Mouse (Mus musculus) E14TG2a.4 (cell line): ENCODE measurements at regions not wholly inside any gene's neighbourhood (a gene's known extent, or its start where the extent isn't known, plus 50 kb on each side); places are given as distances from the start of the nearest gene placed in this dataset.
A peak's percentile ranks its signal among the peaks of the same experiment; 100 is the strongest.

Source experiments
- H3K27me3 ChIP-seq: 2 replicates; pipeline ENCODE4 v1.6.1; 2014; ENCODE audit warnings: low read length, control low read depth; ENCODE audit not compliant: insufficient read depth
- H3K36me3 ChIP-seq: 2 replicates; pipeline ENCODE4 v1.6.1; 2014; ENCODE audit warnings: low read length, control low read depth; ENCODE audit not compliant: insufficient read depth
- H3K4me1 ChIP-seq: replicated peaks from 2 replicates; pipeline ENCODE4 v1.6.1; 2014; ENCODE audit warnings: low read depth, low read length, control low read depth
- H3K4me3 ChIP-seq: replicated peaks from 2 replicates; pipeline ENCODE4 v1.5.1; 2014; ENCODE audit warnings: mild to moderate bottlenecking, low read length
- H3K9me3 ChIP-seq: 2 replicates; pipeline ENCODE4 v1.6.1; 2014; ENCODE audit warnings: low read length, control low read depth
- CTCF ChIP-seq: conservative IDR thresholded peaks from 2 replicates; pipeline ENCODE4 v1.5.1; 2014; ENCODE audit warnings: low read length
- NANOG ChIP-seq: IDR thresholded peaks from 2 replicates; pipeline ENCODE4 v1.6.1; 2014; ENCODE audit warnings: borderline replicate concordance, low read length, mixed read lengths
- POU5F1 ChIP-seq: IDR thresholded peaks from 2 replicates; pipeline ENCODE4 v1.6.1; 2014; ENCODE audit warnings: low read length, borderline replicate concordance

DNA sequence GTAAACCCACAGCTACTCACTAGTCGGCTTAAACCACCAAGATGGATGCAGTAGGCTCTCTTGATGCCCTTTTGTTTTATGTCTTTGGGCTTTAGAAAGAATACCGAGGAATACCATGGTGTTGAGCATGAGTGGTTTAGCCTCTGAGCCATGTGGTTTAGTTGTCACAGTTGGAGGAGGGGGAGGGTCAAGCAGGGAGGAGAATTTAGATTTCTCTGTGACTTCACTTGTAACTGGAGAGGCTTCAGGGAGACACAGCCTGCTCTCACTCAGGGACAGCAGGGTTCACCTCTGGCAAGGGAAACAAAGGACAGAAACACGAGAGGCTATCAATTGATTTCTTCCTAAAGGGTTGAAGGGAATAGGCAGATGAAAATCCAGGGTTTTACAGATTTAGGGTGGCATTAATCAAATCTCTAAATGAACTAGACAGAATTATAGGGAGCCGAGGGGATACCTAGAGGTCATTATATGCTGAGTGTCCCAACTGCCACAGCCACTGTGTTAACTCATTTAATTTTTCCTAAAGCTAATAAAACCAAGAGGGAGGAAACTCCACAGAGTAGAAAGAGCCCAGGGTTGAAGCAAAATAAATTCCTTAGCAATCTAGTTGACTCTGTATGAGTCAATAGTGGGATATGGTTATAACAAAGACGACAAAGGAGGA, 2113.7 kb upstream of the 5930422O12Rik start:
- no peaks in the 10 kb centered on the region for H3K9me3 ChIP-seq
- TF ChIP-seq CTCF (no peak), NANOG (no peak), POU5F1 (no peak)
- no peaks in the 10 kb centered on the region for H3K4me1 ChIP-seq
- no peaks in the 10 kb centered on the region for H3K27me3 ChIP-seq
- no peaks in the 10 kb centered on the region for H3K36me3 ChIP-seq
- H3K4me3 ChIP-seq: no peak overlapping the region

DNA sequence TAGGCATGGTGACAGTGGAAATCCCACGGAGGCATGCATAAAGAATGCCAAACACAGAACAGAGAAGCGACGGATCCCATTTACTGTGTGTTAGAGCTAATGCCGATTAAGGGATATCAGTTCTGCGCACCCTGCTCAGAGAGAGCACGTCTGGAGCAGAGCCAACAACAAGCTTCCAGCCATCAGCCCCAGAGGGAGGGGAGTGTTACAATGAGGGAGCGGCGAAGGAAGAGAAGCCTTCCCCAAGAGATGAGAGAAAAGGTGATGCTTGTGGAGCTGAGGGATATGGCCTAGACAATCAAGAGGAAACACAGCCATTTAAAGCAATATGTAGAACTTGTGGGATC, 2113.2 kb upstream of the 5930422O12Rik start:
- Histone ChIP-seq H3K4me3 (no peak overlapping the region), H3K36me3 (no peaks in the 10 kb centered on the region), H3K9me3 (no peaks in the 10 kb centered on the region), H3K4me1 (no peaks in the 10 kb centered on the region), H3K27me3 (no peaks in the 10 kb centered on the region)
- TF ChIP-seq POU5F1 (no peak), CTCF (no peak), NANOG (no peak)

DNA sequence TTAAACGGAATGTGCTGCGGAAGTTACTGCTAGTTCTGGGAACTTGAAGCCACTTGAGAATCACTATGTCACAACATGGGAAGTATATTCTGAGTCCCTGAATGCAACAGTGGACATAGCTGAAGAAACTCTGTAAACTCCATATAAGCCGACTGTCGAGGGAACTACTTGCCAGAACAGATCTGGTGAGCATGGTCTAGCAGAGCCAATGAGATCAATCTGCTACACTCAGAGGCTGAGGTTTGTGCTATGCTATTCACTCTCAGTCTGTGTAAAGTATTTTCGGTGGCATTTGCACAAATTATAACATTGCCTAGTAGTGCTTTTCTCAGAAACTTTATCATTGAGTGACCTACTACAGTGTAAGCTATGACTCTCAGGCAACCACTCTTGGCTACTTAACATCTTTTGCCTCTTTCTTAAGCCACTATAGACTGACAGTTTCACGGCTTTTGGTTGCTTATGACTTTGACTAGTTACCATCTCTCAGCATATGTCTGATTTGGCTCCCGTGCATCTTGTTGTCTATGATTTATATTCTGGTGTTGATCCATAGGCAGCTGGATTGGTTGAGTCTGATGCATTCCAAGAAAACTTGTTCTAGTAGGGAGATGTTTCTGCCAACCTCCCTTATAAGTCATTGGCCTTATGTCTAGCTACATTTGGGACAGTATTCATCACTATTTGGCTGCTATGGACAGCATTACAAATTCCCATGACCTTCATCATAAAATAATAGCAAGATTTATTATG, 2094.8 kb upstream of the 5930422O12Rik start:
- H3K27me3 ChIP-seq: no peaks in the 10 kb centered on the region
- no peaks in the 10 kb centered on the region for H3K9me3 ChIP-seq
- no peaks in the 10 kb centered on the region for H3K4me1 ChIP-seq
- TF ChIP-seq NANOG (no peak), CTCF (no peak), POU5F1 (no peak)
- no peaks in the 10 kb centered on the region for H3K36me3 ChIP-seq
- no peak overlapping the region for H3K4me3 ChIP-seq

DNA sequence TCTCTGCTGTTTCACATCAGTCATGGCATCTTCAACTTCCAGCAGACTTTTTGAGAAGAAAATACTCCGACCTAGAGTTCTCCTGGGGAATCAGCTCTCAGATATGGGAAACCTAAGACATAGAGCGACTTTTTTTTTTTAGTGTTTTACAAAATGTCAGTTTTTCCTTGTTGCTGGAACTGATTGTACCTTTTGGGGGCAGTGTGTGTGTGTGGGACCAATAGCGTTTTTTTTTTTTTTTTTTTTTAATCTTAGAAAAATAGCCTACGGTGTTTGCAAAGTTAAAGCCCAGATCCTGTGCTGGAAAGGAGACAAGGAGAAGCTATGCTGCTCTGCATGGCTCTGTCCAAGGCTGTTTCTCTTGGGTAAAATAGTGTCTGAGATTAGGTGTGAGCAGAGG, 2080.0 kb upstream of the 5930422O12Rik start:
- no peaks in the 10 kb centered on the region for H3K9me3 ChIP-seq
- no peaks in the 10 kb centered on the region for H3K4me1 ChIP-seq
- H3K27me3 ChIP-seq: no peaks in the 10 kb centered on the region
- TF ChIP-seq POU5F1 (no peak), CTCF (no peak), NANOG (no peak)
- no peaks in the 10 kb centered on the region for H3K36me3 ChIP-seq
- no peak overlapping the region for H3K4me3 ChIP-seq

DNA sequence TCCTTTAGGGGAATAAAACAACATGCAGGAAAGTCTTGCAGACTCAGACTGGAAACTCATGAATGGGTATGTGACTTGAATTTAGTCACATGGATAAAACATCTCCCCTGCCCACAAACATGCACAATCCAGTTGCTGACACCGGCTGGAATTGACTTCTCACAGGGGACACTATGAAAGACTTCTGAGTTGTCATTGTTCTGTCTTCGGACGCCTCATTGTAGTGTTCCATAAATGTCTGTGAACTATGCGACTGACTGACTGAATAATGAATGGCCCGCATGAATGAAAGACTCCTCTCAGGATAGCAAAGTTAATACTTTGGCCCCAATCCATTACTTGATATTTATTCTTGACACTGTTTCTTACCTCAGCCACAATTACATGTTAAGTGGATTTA, 2058.9 kb upstream of the 5930422O12Rik start:
- no peaks in the 10 kb centered on the region for H3K4me1 ChIP-seq
- H3K4me3 ChIP-seq: no peak overlapping the region
- TF ChIP-seq POU5F1: no peak
- TF ChIP-seq NANOG: no peak
- TF ChIP-seq CTCF: no peak
- H3K27me3 ChIP-seq: no peaks in the 10 kb centered on the region
- no peaks in the 10 kb centered on the region for H3K9me3 ChIP-seq
- no peaks in the 10 kb centered on the region for H3K36me3 ChIP-seq

DNA sequence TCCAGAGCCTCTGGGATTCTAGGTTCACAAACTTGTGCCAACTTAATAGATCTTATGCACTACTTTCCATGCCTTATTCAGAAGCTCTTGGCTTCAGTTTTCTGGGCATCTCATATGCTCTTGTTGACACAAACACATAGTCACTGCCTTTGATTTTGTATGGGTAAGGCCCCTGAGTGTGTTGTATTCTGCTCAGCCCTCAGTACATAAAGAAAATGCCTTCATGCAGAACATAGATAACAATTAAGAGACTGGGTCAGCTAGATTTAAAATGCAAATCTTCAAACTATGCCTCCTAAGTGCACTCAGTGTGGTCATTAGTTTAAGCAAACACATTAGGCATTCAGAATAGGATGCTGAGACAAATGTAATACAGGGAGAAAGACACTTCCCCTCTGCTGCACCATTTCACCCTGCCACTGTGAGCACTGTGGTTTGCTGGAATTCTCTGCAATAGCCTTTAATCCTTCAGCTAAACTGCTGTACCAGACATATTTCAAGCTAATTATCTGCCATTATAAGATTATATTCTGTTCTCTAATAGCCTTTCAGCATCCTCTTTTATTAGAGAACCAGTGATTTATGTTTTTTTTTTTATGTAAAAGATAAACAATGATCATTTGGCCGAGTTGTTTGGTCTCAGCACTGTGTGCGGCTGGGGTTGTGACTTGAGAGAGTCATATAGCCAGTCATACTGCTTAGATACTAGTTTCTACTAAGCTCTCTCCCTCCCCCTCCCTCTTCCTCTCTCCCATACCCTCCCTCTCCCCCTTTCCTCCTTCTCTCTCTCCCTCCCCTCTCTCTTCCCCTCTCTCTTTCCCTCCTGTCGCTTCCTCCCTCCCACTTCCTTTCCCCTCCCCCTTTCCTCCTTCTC, 2058.1 kb upstream of the 5930422O12Rik start:
- H3K27me3 ChIP-seq: no peaks in the 10 kb centered on the region
- H3K4me3 ChIP-seq: no peak overlapping the region
- no peaks in the 10 kb centered on the region for H3K36me3 ChIP-seq
- TF ChIP-seq POU5F1 (no peak), CTCF (no peak)
- no peaks in the 10 kb centered on the region for H3K9me3 ChIP-seq
- H3K4me1 ChIP-seq: no peaks in the 10 kb centered on the region

DNA sequence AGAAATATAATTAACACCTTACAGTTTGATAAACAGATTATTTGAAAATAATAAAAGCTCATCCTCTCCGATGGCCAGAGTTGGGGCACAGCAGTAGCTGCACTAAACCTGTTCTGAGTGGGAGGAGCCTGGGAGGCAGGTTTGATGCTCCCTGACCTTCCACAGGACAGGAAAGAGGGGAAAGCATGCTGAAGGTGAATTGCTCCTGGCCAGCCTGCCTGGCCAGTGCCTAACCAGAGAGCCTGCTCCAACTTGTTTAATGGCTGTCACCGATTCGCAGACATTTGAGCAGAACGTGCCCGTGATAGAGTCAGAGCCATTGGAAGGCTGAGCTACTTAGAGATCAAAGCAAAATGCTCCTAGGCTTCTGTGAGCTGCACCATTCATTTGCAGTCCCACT, 2056.9 kb upstream of the 5930422O12Rik start:
- no peaks in the 10 kb centered on the region for H3K4me1 ChIP-seq
- TF ChIP-seq NANOG (no peak), POU5F1 (no peak), CTCF (no peak)

DNA sequence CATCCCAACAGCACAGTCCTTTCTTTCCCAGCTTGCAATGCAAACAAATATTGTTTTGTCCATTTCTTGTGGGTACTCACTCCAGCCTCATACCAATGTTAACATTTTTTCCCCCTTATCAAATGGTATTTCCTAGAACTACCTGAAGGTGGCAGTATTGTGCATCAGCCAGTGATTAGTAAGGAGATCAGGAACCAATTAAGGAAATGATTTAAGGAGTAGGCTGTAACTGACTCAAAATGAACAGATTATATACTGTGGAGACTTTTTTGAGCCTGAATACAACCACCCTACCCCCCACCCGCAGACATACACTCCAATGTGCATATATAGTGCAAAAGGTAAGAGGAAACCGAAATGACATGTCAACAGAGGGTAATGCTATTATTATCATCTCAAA, 2056.1 kb upstream of the 5930422O12Rik start:
- no peak for TF ChIP-seq POU5F1
- no peak for TF ChIP-seq NANOG
- peak; percentile 83 for TF ChIP-seq CTCF
- Histone ChIP-seq H3K36me3 (no peaks in the 10 kb centered on the region), H3K4me1 (no peaks in the 10 kb centered on the region), H3K27me3 (no peaks in the 10 kb centered on the region), H3K9me3 (no peaks in the 10 kb centered on the region), H3K4me3 (no peak overlapping the region)

More for the DNA sequence above, 2056.9 kb upstream of the 5930422O12Rik start:
- Histone ChIP-seq H3K9me3 (no peaks in the 10 kb centered on the region), H3K4me3 (no peak overlapping the region), H3K27me3 (no peaks in the 10 kb centered on the region), H3K36me3 (no peaks in the 10 kb centered on the region)
